Comparison of ENCODE assay signal across 23 mouse cellular contexts in genomic region chr19:60967909-60968308, GRCm38 (mm10).
"Had no signal": no experiment of that assay in that cellular context is flagged by ENCODE, and none has a peak within 500 bp of the region (broad histone marks: within the 10 kb centered on the region; RNA-seq: fewer than 3 reads in every experiment).

No protein-coding gene starts in this region.

- H3K4me3 ChIP-seq: heart, embryonic 13.5 days; heart, embryonic 15.5 days; hindbrain, embryonic 13.5 days; hindbrain, embryonic 15.5 days; limb, embryonic 13.5 days; limb, embryonic 15.5 days; liver, embryonic 12.5 days had no signal

- H3K9ac ChIP-seq: heart, embryonic 13.5 days; heart, embryonic 15.5 days; hindbrain, embryonic 13.5 days; hindbrain, embryonic 15.5 days; limb, embryonic 13.5 days; limb, embryonic 15.5 days; liver, embryonic 12.5 days; liver, embryonic 14.5 days had no signal

- H3K36me3 ChIP-seq: heart, embryonic 13.5 days; heart, embryonic 15.5 days; hindbrain, embryonic 13.5 days; hindbrain, embryonic 15.5 days; limb, embryonic 13.5 days; limb, embryonic 15.5 days; liver, embryonic 12.5 days had no signal

- H3K27ac ChIP-seq: heart, embryonic 13.5 days; heart, embryonic 15.5 days; hindbrain, embryonic 13.5 days; hindbrain, embryonic 15.5 days; hindbrain, postnatal 0 days; limb, embryonic 13.5 days; limb, embryonic 15.5 days; liver, embryonic 12.5 days; liver, embryonic 14.5 days had no signal

- H3K9me3 ChIP-seq: heart, embryonic 13.5 days; heart, embryonic 15.5 days; hindbrain, embryonic 13.5 days; hindbrain, embryonic 15.5 days; limb, embryonic 13.5 days; limb, embryonic 15.5 days; liver, embryonic 12.5 days had no signal

- H3K27me3 ChIP-seq: heart, embryonic 13.5 days; heart, embryonic 15.5 days; hindbrain, embryonic 13.5 days; hindbrain, embryonic 15.5 days; limb, embryonic 13.5 days; limb, embryonic 15.5 days; liver, embryonic 12.5 days had no signal

- H3K4me1 ChIP-seq: hindbrain, embryonic 13.5 days; hindbrain, embryonic 15.5 days; limb, embryonic 13.5 days; limb, embryonic 15.5 days; liver, embryonic 12.5 days had no signal

- H3K4me2 ChIP-seq: heart, embryonic 11.5 days; heart, embryonic 13.5 days; heart, embryonic 15.5 days; hindbrain, embryonic 13.5 days; hindbrain, embryonic 15.5 days; limb, embryonic 13.5 days; limb, embryonic 15.5 days; liver, embryonic 12.5 days had no signal

- ATAC-seq: hindbrain, postnatal 0 days; liver, embryonic 12.5 days had no signal

- DNase-seq: gastrocnemius, postnatal 14 days; gastrocnemius, postnatal 36 days; heart, adult 18-20 months; heart, postnatal 14 days; heart, postnatal 36 days; kidney, adult 18-20 months; kidney, adult 8-10 months; kidney, postnatal 10 days; kidney, postnatal 25 days; kidney, postnatal 4 days; layer of hippocampus, adult 9-11 months; layer of hippocampus, postnatal 36 days; left cerebral cortex, postnatal 4 days had no signal
